Mouse (Mus musculus) CD8-positive naive resting alpha-beta T cell, adult 2 months (primary cell): ENCODE results near the gene Olfr1097.

Source experiments
- DNase-seq, 2 experiments: peaks; one replicate each; pipeline ENCODE4 v3.0.0; 2022; ENCODE audit warnings: low read depth in 2 of 2, low spot score in 2 of 2

Olfr1097 gene

GRCm38 (mm10) chr2:86892116-86892515, at the start of gene Olfr1097:
Olfr1097 (minus strand) TSS chr2:86892216.
- DNase-seq: no peak

- no peak for DNase-seq
Measured at GRCm38 (mm10) chr2:86926557-86926956, 34.5 kb upstream of the Olfr1097 start.

DNA sequence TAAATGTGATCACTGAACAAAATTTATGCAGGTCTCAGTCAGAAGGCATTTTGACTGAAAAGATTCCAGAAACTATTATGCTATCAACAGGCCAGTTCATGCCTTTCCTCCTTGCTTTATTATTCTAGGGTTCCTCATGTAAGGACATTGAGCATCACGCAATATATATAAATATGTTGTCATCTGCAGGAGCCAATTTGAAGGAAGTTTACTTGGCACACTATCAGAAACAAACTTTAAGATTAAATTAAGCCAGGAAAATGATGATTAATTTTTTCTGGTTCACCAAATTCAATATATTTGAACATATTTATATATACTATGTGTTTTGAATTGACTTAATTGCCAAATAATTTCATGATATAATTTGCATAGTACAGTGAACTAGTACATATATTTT, 32.4 kb upstream of the Olfr1097 start, which contains the start of gene Olfr1098:
Gene Olfr1098 (minus strand): TSS at position 101 of the 400 bp plus-strand sequence.
- DNase-seq: no peak

- no peak for DNase-seq
Measured at GRCm38 (mm10) chr2:86905647-86906046, 13.6 kb upstream of the Olfr1097 start.

DNA sequence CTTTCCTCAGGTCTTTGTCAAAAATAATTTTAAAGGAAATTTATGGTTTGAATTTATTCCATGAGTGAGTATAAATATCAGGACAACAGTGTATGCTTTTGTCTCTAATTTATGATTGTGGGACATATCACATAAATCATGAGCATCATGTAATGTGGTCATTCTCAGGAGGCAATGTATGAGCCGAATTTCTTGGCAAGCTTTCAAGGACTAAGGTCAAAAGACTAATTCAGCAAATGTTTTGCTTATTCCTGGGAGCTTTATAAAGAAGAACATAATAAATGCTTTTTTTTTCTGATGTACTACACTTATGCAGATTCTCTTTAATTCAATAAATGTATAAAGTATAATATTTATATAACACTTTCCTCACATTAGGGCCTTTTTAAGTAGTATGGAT, 17.3 kb downstream of the Olfr1097 start, which contains the start of gene Gm13723:
Gene Gm13723 (minus strand): TSS at position 101 of the 400 bp plus-strand sequence.
- DNase-seq: no peak

DNA sequence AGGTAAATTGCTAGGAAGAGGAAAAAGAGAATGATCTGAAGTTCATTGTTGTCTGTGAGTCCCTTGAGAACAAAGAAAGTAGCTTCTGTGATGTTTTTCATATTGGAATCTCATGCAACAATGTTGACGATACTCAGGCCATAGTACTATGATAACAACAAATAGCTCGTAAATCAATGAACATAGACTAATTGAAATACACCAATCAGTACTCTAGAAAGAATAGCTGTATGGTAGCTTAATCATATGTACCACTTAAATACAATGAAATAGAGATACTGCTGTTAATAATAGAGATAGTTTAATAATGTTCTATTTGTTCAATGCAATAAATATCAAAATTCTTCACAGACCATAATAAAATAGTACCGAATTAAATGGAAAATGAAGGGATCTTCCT, 40.4 kb downstream of the Olfr1097 start, which contains the start of gene Olfr1095:
Gene Olfr1095 (minus strand): TSS at position 101 of the 400 bp plus-strand sequence.
- no peak for DNase-seq
